Mouse (Mus musculus): ENCODE measurements around the gene Trim15. TPM values are rescaled to one million over a fixed set of nuclear protein-coding genes. Genes with fewer than 3 reads are reported as not detected.

Trim15 gene
- polyA plus RNA-seq, 1 experiment, result 0.16 TPM

DNA sequence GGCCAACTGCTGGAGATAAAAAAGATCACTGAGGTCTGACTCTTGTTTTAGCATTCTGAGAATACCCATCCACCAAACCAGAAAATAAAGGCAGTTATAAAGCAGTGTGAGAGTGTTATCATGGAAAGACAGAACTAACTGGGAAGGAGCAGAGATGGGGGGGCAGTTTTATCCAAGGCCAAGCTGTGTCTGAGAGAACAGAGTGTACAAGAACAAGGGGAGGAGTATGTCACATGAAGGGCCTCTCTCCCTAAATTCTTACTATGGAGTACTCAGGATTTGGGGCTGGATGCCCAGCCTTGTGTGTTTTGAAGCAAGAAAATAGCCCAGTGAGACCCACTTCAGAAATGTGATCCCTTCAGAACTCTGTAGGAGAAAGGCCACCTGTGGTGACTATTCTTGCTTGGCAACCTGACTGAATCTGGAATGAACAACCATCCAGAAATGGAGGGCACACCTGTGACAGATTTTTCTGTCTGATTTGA is 26.0 kb downstream of the Trim15 start:
- TF ChIP-seq POLR2A (IDR thresholded peaks at IDR 0.05; ENCODE audit: borderline replicate concordance, extremely low read depth, insufficient read depth, insufficient read length, poor library complexity, severe bottlenecking) (no peak), CTCF (IDR thresholded peaks at IDR 0.05; ENCODE audit: borderline replicate concordance, extremely low read depth, insufficient read depth, insufficient read length) (no peak)
- no peak for DNase-seq (ENCODE audit: low read depth)

DNA sequence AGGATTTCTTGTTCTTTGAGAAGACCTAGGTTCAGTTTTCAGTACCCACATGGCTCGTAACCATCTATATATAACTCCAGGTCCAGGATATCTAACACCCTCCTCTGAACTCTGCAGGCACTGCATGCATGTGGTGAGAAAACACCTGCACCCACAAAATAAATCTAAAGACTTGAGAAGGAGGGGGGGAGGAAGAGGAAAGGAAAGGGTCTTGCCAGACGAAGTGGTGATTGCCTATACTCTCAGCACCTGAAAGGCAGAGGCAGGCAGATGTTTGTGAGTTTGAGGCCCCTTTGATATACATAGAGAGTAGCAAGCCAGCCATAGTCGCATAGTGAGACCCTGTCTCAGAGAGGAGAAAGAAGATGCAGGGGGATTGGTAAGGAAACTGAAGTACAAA is 27.1 kb downstream of the Trim15 start:
- TF ChIP-seq POLR2A (IDR thresholded peaks at IDR 0.05; ENCODE audit: borderline replicate concordance, extremely low read depth, insufficient read depth, insufficient read length, poor library complexity, severe bottlenecking), result no peak
- no peak for DNase-seq (ENCODE audit: low read depth)

DNA sequence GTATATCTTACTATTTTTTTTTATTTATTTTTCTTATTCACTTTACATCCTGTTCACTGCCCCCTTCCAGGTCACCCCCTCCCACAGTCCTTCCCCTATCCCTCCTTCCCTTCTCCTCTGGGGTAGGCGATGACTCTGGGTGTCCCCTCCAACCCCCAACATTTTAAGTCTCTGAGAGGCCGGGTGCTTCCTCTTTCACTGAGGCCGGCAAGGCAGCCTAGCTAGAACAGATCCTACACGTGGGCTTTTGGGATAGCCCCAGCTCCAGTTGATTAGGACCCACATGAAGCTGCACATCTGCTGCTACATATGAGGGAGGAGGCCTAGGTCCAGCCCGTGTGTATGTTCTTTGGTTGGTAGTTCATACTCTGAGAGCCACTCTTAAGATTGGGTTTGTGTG is 28.0 kb downstream of the Trim15 start:
- TF ChIP-seq POLR2A (IDR thresholded peaks at IDR 0.05; ENCODE audit: borderline replicate concordance, extremely low read depth, insufficient read depth, insufficient read length, poor library complexity, severe bottlenecking) (no peak), CTCF (IDR thresholded peaks at IDR 0.05; ENCODE audit: borderline replicate concordance, extremely low read depth, insufficient read depth, insufficient read length) (no peak)
- DNase-seq (ENCODE audit: low read depth), result no peak

- TF ChIP-seq POLR2A (IDR thresholded peaks at IDR 0.05; ENCODE audit: borderline replicate concordance, extremely low read depth, insufficient read depth, insufficient read length, poor library complexity, severe bottlenecking), result peak; percentile 77; the same call in 1 of the 2 replicates
- TF ChIP-seq CTCF (IDR thresholded peaks at IDR 0.05; ENCODE audit: borderline replicate concordance, extremely low read depth, insufficient read depth, insufficient read length), result no peak
- peak; percentile 98 for DNase-seq (ENCODE audit: low read depth)
Observed at GRCm38 (mm10) chr17:36836874-36837647, 29.9 kb downstream of the Trim15 start, which contains the start of gene Trim26. Gene Trim26 (plus strand): TSS chr17:36837134.

- TF ChIP-seq POLR2A (IDR thresholded peaks at IDR 0.05; ENCODE audit: borderline replicate concordance, extremely low read depth, insufficient read depth, insufficient read length, poor library complexity, severe bottlenecking), result no peak
- no peak for TF ChIP-seq CTCF (IDR thresholded peaks at IDR 0.05; ENCODE audit: borderline replicate concordance, extremely low read depth, insufficient read depth, insufficient read length)
- no peak for DNase-seq (ENCODE audit: low read depth)
Observed at GRCm38 (mm10) chr17:36836427-36836812, 30.6 kb downstream of the Trim15 start.

DNA sequence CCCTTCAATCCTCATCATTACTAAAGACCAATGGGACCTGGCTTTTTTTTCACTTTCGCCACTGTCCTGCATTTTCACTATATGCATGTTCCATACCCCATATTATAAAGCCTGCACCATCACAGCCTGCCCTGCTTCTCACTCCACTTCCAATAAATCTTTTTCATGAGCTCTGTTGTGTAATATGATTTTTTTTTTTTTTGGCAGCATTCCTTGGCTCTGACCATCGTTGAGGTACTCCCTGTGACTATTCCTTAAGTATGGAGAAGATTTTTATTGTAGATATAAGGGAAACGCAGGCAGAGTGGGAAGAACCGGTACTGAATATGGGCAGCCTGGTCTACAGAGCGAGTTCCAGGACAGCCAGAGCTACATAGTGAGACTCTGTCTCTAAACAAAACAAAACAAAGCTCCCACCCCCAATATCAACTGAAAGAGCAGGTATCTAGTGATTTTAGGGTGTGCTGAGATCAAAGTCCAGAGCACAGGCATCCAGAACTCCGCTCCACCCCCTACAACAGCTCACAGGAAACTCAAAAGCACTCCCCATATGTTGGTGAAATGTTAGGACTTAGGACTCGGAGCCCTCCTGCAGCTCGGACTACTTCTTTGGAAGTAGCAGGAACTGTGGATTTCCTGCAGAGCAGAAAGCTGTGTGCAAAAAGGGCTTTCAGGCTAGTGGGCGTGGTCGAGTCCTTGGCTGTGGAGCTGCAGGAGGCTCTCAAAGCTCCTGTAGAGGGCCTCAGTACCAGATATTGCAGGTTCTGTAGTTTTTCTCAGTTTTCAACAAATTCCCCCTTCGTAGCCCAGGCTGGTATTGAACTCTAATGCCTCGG is 31.2 kb downstream of the Trim15 start:
- TF ChIP-seq POLR2A (IDR thresholded peaks at IDR 0.05; ENCODE audit: borderline replicate concordance, extremely low read depth, insufficient read depth, insufficient read length, poor library complexity, severe bottlenecking), result no peak
- peak; percentile 19; the same call in 1 of the 2 replicates for TF ChIP-seq CTCF (IDR thresholded peaks at IDR 0.05; ENCODE audit: borderline replicate concordance, extremely low read depth, insufficient read depth, insufficient read length)
- peak; percentile 74 for DNase-seq (ENCODE audit: low read depth)

DNA sequence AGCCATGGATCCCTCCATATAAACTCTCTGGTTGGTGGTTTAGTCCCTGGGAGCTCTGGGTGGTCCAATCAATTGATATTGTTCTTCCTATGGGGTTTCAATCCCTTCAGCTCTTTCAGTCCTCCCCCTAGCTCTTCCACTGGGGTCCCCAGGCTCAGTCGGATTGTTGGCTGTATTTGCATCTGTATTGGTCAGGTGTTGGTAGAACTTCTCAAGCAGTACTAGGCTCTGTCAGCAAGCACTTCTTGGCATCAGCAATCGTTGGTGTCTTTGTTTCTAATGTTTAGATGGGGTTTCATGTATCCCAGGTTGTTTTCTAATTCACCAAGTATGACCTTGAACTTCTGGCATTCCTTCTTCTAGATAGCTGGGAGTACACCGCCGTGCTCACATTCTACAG is 34.3 kb downstream of the Trim15 start:
- TF ChIP-seq POLR2A (IDR thresholded peaks at IDR 0.05; ENCODE audit: borderline replicate concordance, extremely low read depth, insufficient read depth, insufficient read length, poor library complexity, severe bottlenecking) (no peak), CTCF (IDR thresholded peaks at IDR 0.05; ENCODE audit: borderline replicate concordance, extremely low read depth, insufficient read depth, insufficient read length) (no peak)
- no peak for DNase-seq (ENCODE audit: low read depth)

GRCm38 (mm10) chr17:36830470-36830869 is 36.5 kb downstream of the Trim15 start:
- TF ChIP-seq CTCF (IDR thresholded peaks at IDR 0.05; ENCODE audit: borderline replicate concordance, extremely low read depth, insufficient read depth, insufficient read length) (no peak), POLR2A (IDR thresholded peaks at IDR 0.05; ENCODE audit: borderline replicate concordance, extremely low read depth, insufficient read depth, insufficient read length, poor library complexity, severe bottlenecking) (no peak)
- no peak for DNase-seq (ENCODE audit: low read depth)

DNA sequence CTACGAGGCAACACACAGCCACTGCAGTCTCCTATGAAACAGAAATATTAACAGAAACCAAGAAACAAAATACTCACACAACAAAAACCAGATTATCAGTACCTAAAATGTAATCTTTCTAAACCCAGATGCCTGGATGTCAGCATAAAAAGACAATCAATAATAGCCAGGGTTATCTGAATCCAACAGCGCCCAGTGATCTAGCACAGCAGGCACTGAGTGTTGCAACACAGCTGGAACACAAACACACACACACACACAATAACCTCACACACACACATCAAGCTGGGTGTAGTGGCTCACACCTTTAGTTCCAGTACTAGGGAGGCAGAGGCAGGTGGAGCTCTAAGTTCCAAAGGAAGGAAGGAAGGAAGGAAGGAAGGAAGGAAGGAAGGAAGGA is 38.5 kb downstream of the Trim15 start:
- DNase-seq (ENCODE audit: low read depth), result no peak
- TF ChIP-seq CTCF (IDR thresholded peaks at IDR 0.05; ENCODE audit: borderline replicate concordance, extremely low read depth, insufficient read depth, insufficient read length), result no peak
- TF ChIP-seq POLR2A (IDR thresholded peaks at IDR 0.05; ENCODE audit: borderline replicate concordance, extremely low read depth, insufficient read depth, insufficient read length, poor library complexity, severe bottlenecking), result no peak

- DNase-seq (ENCODE audit: low read depth), result peak; percentile 93
- peak; percentile 64 for TF ChIP-seq CTCF (IDR thresholded peaks at IDR 0.05; ENCODE audit: borderline replicate concordance, extremely low read depth, insufficient read depth, insufficient read length)
Observed at GRCm38 (mm10) chr17:36826002-36826401, 41.0 kb downstream of the Trim15 start.

DNA sequence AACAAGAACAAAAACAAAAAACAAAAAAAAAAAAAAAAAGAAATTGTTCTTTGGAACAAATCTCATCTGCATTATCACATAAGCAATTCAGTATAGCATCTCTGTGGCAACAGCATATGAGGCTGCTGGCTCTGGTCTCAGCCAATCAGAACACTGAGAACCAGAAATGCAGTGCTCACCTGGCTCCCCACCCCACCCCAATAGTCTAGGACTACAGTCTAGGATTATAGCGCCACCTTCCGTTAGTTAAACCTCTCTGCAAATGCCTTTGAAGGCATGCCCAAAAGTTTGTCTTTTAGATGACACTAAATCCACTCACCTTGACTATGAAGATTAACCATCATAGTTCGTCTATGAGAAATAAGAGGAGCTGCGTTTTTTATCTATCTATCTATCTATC is 41.5 kb downstream of the Trim15 start:
- peak; percentile 36 for DNase-seq (ENCODE audit: low read depth)
- TF ChIP-seq POLR2A (IDR thresholded peaks at IDR 0.05; ENCODE audit: borderline replicate concordance, extremely low read depth, insufficient read depth, insufficient read length, poor library complexity, severe bottlenecking) (no peak), CTCF (IDR thresholded peaks at IDR 0.05; ENCODE audit: borderline replicate concordance, extremely low read depth, insufficient read depth, insufficient read length) (peak; percentile 23; the same call in 1 of the 2 replicates)

Measured in brain, embryonic 14.5 days (tissue).